Comparison of ENCODE assay signal across 8 mouse cellular contexts in the genomic region with DNA sequence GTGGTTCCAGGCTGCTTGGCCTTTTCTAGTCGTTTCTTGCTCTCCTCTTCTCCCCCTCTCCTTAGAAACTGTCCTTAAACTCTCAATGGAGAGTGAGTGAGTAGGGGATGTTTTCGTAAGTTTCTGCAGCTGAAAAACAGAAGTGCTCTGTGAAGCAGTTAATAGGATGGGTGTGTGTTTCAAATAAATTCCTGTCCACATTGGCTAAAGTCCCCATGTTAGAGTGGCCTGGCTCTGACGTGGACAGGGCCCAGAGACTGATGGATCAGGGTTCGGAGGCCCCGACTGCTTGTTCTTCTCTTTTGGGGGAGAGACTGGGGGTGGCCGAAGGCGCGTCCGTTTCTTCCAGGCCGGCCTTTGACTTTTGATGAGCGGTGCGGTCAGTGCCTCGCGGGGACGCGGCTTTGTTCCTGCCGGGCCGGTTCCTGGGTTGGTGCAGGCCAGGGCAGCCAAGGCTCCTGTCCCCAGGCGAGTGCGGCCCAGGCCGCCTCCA.
A peak's percentile ranks its signal among the peaks of the same experiment; 100 is the strongest.
DNase-seq lines count a peak whose midpoint lies in the region; ATAC-seq and TF ChIP-seq lines count a peak whose summit lies in the region.

No protein-coding gene starts in this region.

- in situ Hi-C loops in ES-E14 (cut with MboI; ENCODE audit: low sequenced_read_pairs in 2 of 2, unreplicated experiment in 2 of 2), result no loop called here

- peak; percentile 16; the same call in 1 of the 2 replicates for TF ChIP-seq POLR2A in heart, adult 2 months (IDR thresholded peaks at IDR 0.05; ENCODE audit: insufficient read depth, low read depth, low read length)

- peak overlapping the region; percentile 76 for H3K4me3 ChIP-seq in heart, adult 2 months
- peak overlapping the region; percentile 89 to 93 for H3K4me3 ChIP-seq in ES-E14 (ENCODE audit: insufficient read depth in 1 of 2, low read depth in 1 of 2, low read length in 2 of 2, poor library complexity in 1 of 2, severe bottlenecking in 1 of 2)
- H3K4me3 ChIP-seq in liver, embryonic 14.5 days (ENCODE audit: insufficient read depth in 1 of 2, low read depth in 2 of 2, low read length in 2 of 2), result peak overlapping the region; percentile 39 to 57
- peak overlapping the region; percentile 74 for H3K4me3 ChIP-seq in stomach, embryonic 16.5 days (replicated peaks; ENCODE audit: low read length)

- H3K9ac ChIP-seq in heart, adult 2 months (ENCODE audit: low read depth, low read length), result peak overlapping the region; percentile 90
- peak overlapping the region; percentile 79 for H3K9ac ChIP-seq in ES-E14 (ENCODE audit: insufficient read depth, low read depth, low read length, poor library complexity, severe bottlenecking)
- no peak overlapping the region for H3K9ac ChIP-seq in liver, embryonic 14.5 days (replicated peaks)
- H3K9ac ChIP-seq in stomach, embryonic 16.5 days (ENCODE audit: low read length), result peak overlapping the region; percentile 90

- no peaks in the 10 kb centered on the region for H3K27me3 ChIP-seq in heart, adult 2 months (ENCODE audit: control insufficient read depth, insufficient read depth, low read length)
- peaks cover 32% of the 10 kb centered on the region for H3K27me3 ChIP-seq in liver, embryonic 14.5 days (ENCODE audit: control insufficient read depth, insufficient read depth, low read length)
- H3K27me3 ChIP-seq in stomach, embryonic 16.5 days (ENCODE audit: control insufficient read depth, insufficient read depth, low read length), result no peaks in the 10 kb centered on the region

- no peak for TF ChIP-seq CTCF in heart, adult 2 months (IDR thresholded peaks at IDR 0.05)
- TF ChIP-seq CTCF in liver, embryonic 14.5 days (IDR thresholded peaks at IDR 0.05; ENCODE audit: low read depth), result no peak

- H3K9me3 ChIP-seq in ES-E14 (ENCODE audit: control insufficient read depth, insufficient read depth, low read depth, low read length), result no peaks in the 10 kb centered on the region
- H3K9me3 ChIP-seq in liver, embryonic 14.5 days (ENCODE audit: control insufficient read depth, low read length), result no peaks in the 10 kb centered on the region
- no peaks in the 10 kb centered on the region for H3K9me3 ChIP-seq in stomach, embryonic 16.5 days (replicated peaks; ENCODE audit: control insufficient read depth, low read length)

- H3K36me3 ChIP-seq in heart, adult 2 months (ENCODE audit: control insufficient read depth, insufficient read depth, low read length), result 0 out of 2 replicates have a peak, but pooled peaks cover 2% of the 10 kb centered on the region
- H3K36me3 ChIP-seq in ES-E14 (ENCODE audit: control insufficient read depth, insufficient read depth, low read length, poor library complexity, severe bottlenecking), result no peaks in the 10 kb centered on the region
- H3K36me3 ChIP-seq in liver, embryonic 14.5 days (replicated peaks; ENCODE audit: control insufficient read depth, insufficient read depth, low read depth), result no peaks in the 10 kb centered on the region
- H3K36me3 ChIP-seq in stomach, embryonic 16.5 days (ENCODE audit: control insufficient read depth, insufficient read depth, low read length), result no peaks in the 10 kb centered on the region

- peak overlapping the region; percentile 56 for H3K4me2 ChIP-seq in liver, embryonic 14.5 days (ENCODE audit: low read depth)
- peak overlapping the region; percentile 84 for H3K4me2 ChIP-seq in stomach, embryonic 16.5 days (ENCODE audit: low read depth, low read length)

- no peak for TF ChIP-seq EP300 in heart, adult 2 months (IDR thresholded peaks at IDR 0.05; ENCODE audit: insufficient read depth, low read depth, low read length)
- TF ChIP-seq EP300 in liver, embryonic 14.5 days (IDR thresholded peaks at IDR 0.05; ENCODE audit: low read depth), result no peak

- intact Hi-C loops in heart, adult 2 months (cut with DNase I), result loop anchor here (5.0 to 10.0 kb wide), 2 partner anchors 68 to 171 kb away; no protein-coding TSS in a partner anchor
- intact Hi-C loops in heart, postnatal 10 days (cut with DNase I), result loop anchor here (5.0 kb wide), 3 partner anchors 102 to 198 kb away; no protein-coding TSS in a partner anchor

- DNase-seq in heart, adult 2 months, result no peak
- no peak for DNase-seq in heart, postnatal 10 days
- DNase-seq in ES-E14 (ENCODE audit: low read depth, low spot score), result no peak
- no peak for DNase-seq in liver, embryonic 14.5 days (ENCODE audit: low read depth in 3 of 3, low spot score in 3 of 3)
- no peak for DNase-seq in adrenal gland, adult 8-10 months
- DNase-seq in layer of hippocampus, postnatal 25 days (ENCODE audit: extremely low spot score in 1 of 2, low spot score in 1 of 2), result no peak

- H3K79me2 ChIP-seq in heart, adult 2 months (replicated peaks; ENCODE audit: control insufficient read depth, insufficient read depth, low read length), result 0 out of 2 replicates have a peak, but pooled peaks cover 1% of the 10 kb centered on the region

- peaks cover 9% of the 10 kb centered on the region for H3K4me1 ChIP-seq in heart, adult 2 months (ENCODE audit: control insufficient read depth, insufficient read depth, low read length)
- H3K4me1 ChIP-seq in ES-E14 (ENCODE audit: control insufficient read depth in 2 of 2, insufficient read depth in 2 of 2, low read length in 2 of 2, poor library complexity in 1 of 2), result peaks cover 18 to 32% of the 10 kb centered on the region in 2 experiments
- H3K4me1 ChIP-seq in liver, embryonic 14.5 days (replicated peaks; ENCODE audit: control insufficient read depth in 2 of 2, insufficient read depth in 2 of 2, low read length in 1 of 2), result peaks cover 0 to 12% of the 10 kb centered on the region in 2 experiments; a peak in 3 of 4 replicates
- H3K4me1 ChIP-seq in stomach, embryonic 16.5 days (ENCODE audit: control insufficient read depth, insufficient read depth, low read length), result peaks cover 79% of the 10 kb centered on the region

- ATAC-seq in granulocyte monocyte progenitor cell, adult 5-6 weeks (replicated peaks; ENCODE audit: poor library complexity, severe bottlenecking), result peak; percentile 29
- peak; percentile 20 for ATAC-seq in liver, embryonic 14.5 days (ENCODE audit: insufficient read depth)
- ATAC-seq in stomach, embryonic 16.5 days (ENCODE audit: insufficient read depth, low FRiP score), result peak; percentile 8; the same call in 1 of the 2 replicates

- H3K27ac ChIP-seq in heart, adult 2 months, result peak overlapping the region; percentile 94
- H3K27ac ChIP-seq in ES-E14 (ENCODE audit: insufficient read depth, low read depth, low read length, poor library complexity, severe bottlenecking), result peak overlapping the region; percentile 61; the same call in 1 of the 2 replicates
- no peak overlapping the region for H3K27ac ChIP-seq in liver, embryonic 14.5 days
- peak overlapping the region; percentile 93 for H3K27ac ChIP-seq in stomach, embryonic 16.5 days (ENCODE audit: low read length)

- WGBS in heart, adult 2 months, result 4% methylated on average over 21 of the region's 21 CpGs
- WGBS in liver, embryonic 14.5 days (ENCODE audit: insufficient replicate concordance), result 3% methylated on average over 21 of the region's 21 CpGs
- WGBS in stomach, embryonic 16.5 days, result 3% methylated on average over 21 of the region's 21 CpGs

TF ChIP-seq in ES-E14, 5 proteins besides CTCF, POLR2A, EP300 and RAD21:
- TF ChIP-seq ZNF384 (IDR thresholded peaks at IDR 0.05; ENCODE audit: low read depth, low read length), result no peak
- no peak for TF ChIP-seq MAFK (IDR thresholded peaks at IDR 0.05; ENCODE audit: insufficient read depth, low read depth, low read length)
- TF ChIP-seq ZC3H11A (IDR thresholded peaks at IDR 0.05; ENCODE audit: borderline replicate concordance, low read depth, low read length), result no peak
- no peak for TF ChIP-seq HCFC1 (IDR thresholded peaks at IDR 0.05; ENCODE audit: borderline replicate concordance, insufficient read depth, low read length)
- TF ChIP-seq CHD2 (IDR thresholded peaks at IDR 0.05; ENCODE audit: low read depth, low read length), result no peak
